Mouse (Mus musculus) natural killer cell, adult 2 months (primary cell): ENCODE data around the gene Unc50.

Experiments used
- DNase-seq, 2 experiments: peaks; one replicate each; pipeline ENCODE4 v3.0.0; 2022; ENCODE audit warnings: low spot score in 2 of 2

Gene Unc50

GRCm38 (mm10) chr1:37448361-37449095 is 18.6 kb downstream of the Unc50 start:
- DNase-seq = peak; percentile 55 to 76

GRCm38 (mm10) chr1:37451270-37451669 is 21.3 kb downstream of the Unc50 start:
- no peak for DNase-seq

GRCm38 (mm10) chr1:37457546-37457945 is 27.6 kb downstream of the Unc50 start:
- no peak for DNase-seq

- DNase-seq = no peak
Observed at GRCm38 (mm10) chr1:37464878-37465452, 35.0 kb downstream of the Unc50 start.

- no peak for DNase-seq
Observed at GRCm38 (mm10) chr1:37466322-37466995, 36.5 kb downstream of the Unc50 start.

- DNase-seq = no peak
Observed at GRCm38 (mm10) chr1:37467806-37468205, 37.9 kb downstream of the Unc50 start.

- no peak for DNase-seq
Observed at GRCm38 (mm10) chr1:37469007-37469406, 39.1 kb downstream of the Unc50 start.

GRCm38 (mm10) chr1:37471179-37472148 is 41.5 kb downstream of the Unc50 start:
- DNase-seq = no peak

- DNase-seq = peak in 1 of 2 experiments; percentile 32
Observed at GRCm38 (mm10) chr1:37473251-37473650, 43.3 kb downstream of the Unc50 start.

- DNase-seq = peak in 1 of 2 experiments; percentile 49
Observed at GRCm38 (mm10) chr1:37474046-37474445, 44.1 kb downstream of the Unc50 start.

GRCm38 (mm10) chr1:37474634-37475190 is 44.8 kb downstream of the Unc50 start:
- DNase-seq = no peak

GRCm38 (mm10) chr1:37475312-37475711 is 45.4 kb downstream of the Unc50 start:
- DNase-seq = no peak

GRCm38 (mm10) chr1:37477250-37477649 is 47.3 kb downstream of the Unc50 start:
- no peak for DNase-seq

GRCm38 (mm10) chr1:37477928-37478327 is 48.0 kb downstream of the Unc50 start:
- peak; percentile 55 to 60 for DNase-seq

GRCm38 (mm10) chr1:37478416-37478815 is 48.5 kb downstream of the Unc50 start:
- DNase-seq = peak in 1 of 2 experiments; percentile 43

GRCm38 (mm10) chr1:37479074-37479473 is 49.1 kb downstream of the Unc50 start:
- peak; percentile 69 to 73 for DNase-seq

- DNase-seq = no peak
Observed at GRCm38 (mm10) chr1:37479759-37480158, 49.8 kb downstream of the Unc50 start.

- DNase-seq = no peak
Observed at GRCm38 (mm10) chr1:37480731-37481130, 50.8 kb downstream of the Unc50 start.

- peak; percentile 47 to 57 for DNase-seq
Observed at GRCm38 (mm10) chr1:37481331-37481730, 51.4 kb downstream of the Unc50 start.

GRCm38 (mm10) chr1:37484612-37485011 is 54.7 kb downstream of the Unc50 start:
- no peak for DNase-seq

- DNase-seq = no peak
Observed at GRCm38 (mm10) chr1:37486439-37486838, 56.5 kb downstream of the Unc50 start.
